Mouse (Mus musculus) layer of hippocampus, adult 9-11 months (tissue): Measurements from ENCODE around the gene Vps26b.

Experiments used
- DNase-seq: peaks from one replicate; pipeline ENCODE4 v3.0.0; 2022

The Vps26b gene

GRCm38 (mm10) chr9:27029828-27030762, at the start of gene Vps26b, which contains the start of gene Ncapd3:
Vps26b (minus strand) TSS chr9:27030065.
Ncapd3 (plus strand) TSS chr9:27030175.
- peak; percentile 97 for DNase-seq

GRCm38 (mm10) chr9:27075812-27076211, 45.9 kb upstream of the Vps26b start:
- DNase-seq, result no peak

GRCm38 (mm10) chr9:27074677-27075076, 44.8 kb upstream of the Vps26b start:
- DNase-seq, result no peak

GRCm38 (mm10) chr9:27070895-27071294, 41.0 kb upstream of the Vps26b start:
- no peak for DNase-seq

- DNase-seq, result peak; percentile 71
These were observed 28.5 kb upstream of the Vps26b start for GRCm38 (mm10) chr9:27058341-27058740.

GRCm38 (mm10) chr9:27049492-27049891, 19.6 kb upstream of the Vps26b start:
- no peak for DNase-seq

- DNase-seq, result no peak
These were observed 14.0 kb upstream of the Vps26b start for GRCm38 (mm10) chr9:27043892-27044291.

GRCm38 (mm10) chr9:27030763-27031100, 867 bp upstream of the Vps26b start:
- no peak for DNase-seq

GRCm38 (mm10) chr9:27029022-27029827, 640 bp downstream of the Vps26b start:
- DNase-seq, result peak; percentile 76

GRCm38 (mm10) chr9:27026708-27027107, 3.2 kb downstream of the Vps26b start:
- DNase-seq, result no peak

- DNase-seq, result no peak
These were observed 6.2 kb downstream of the Vps26b start for GRCm38 (mm10) chr9:27023681-27024080.

- no peak for DNase-seq
These were observed 10.9 kb downstream of the Vps26b start for GRCm38 (mm10) chr9:27018961-27019360.

- no peak for DNase-seq
These were observed 18.3 kb downstream of the Vps26b start for GRCm38 (mm10) chr9:27011572-27011971.

- DNase-seq, result no peak
These were observed 20.6 kb downstream of the Vps26b start for GRCm38 (mm10) chr9:27009231-27009630.

- DNase-seq, result no peak
These were observed 23.0 kb downstream of the Vps26b start for GRCm38 (mm10) chr9:27006866-27007265.

- peak; percentile 72 for DNase-seq
These were observed 23.9 kb downstream of the Vps26b start for GRCm38 (mm10) chr9:27005933-27006332.

GRCm38 (mm10) chr9:27005231-27005630, 24.6 kb downstream of the Vps26b start:
- DNase-seq, result peak; percentile 21

- DNase-seq, result peak; percentile 97
These were observed 30.1 kb downstream of the Vps26b start, which contains the start of the genes Acad8 and Thyn1 for GRCm38 (mm10) chr9:26999461-27000395. Acad8 (minus strand) TSS chr9:26999566. Thyn1 (plus strand) TSS chr9:26999710.

GRCm38 (mm10) chr9:26998669-26999460, 31.0 kb downstream of the Vps26b start:
- DNase-seq, result no peak

GRCm38 (mm10) chr9:26997501-26997900, 32.4 kb downstream of the Vps26b start:
- no peak for DNase-seq

GRCm38 (mm10) chr9:26997062-26997461, 32.8 kb downstream of the Vps26b start:
- no peak for DNase-seq

- no peak for DNase-seq
These were observed 36.0 kb downstream of the Vps26b start for GRCm38 (mm10) chr9:26993900-26994299.
